8 mouse cellular contexts compared by ENCODE assay signal in the genomic region with DNA sequence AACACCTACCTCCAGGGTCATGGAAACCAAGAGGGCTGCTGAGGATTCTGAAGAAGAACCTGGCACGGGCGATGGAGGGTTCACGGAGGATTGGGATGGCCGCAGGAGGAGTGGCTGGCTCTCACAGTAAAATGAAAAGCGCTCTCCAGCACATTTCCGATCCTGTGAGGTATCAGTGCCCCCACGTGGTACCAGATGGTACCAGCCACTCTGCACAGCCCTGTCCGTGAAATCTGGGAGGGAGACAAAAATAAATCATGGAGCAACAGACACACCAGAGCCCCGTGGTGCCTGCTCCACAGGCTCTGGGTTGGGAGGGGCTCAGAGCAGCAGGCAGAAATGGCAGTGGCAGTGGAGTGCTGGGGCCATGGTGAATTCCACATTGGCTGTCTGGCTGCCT. TPM values are rescaled to one million over a fixed set of nuclear protein-coding genes. Genes with fewer than 3 reads are reported as not detected.
DNase-seq lines count a peak whose midpoint lies in the region; ATAC-seq lines count a peak whose summit lies in the region.

No protein-coding gene starts in this region.

- H3K4me1 ChIP-seq in forebrain, embryonic 13.5 days: no peaks in the 10 kb centered on the region
- H3K4me1 ChIP-seq in intestine, embryonic 14.5 days (replicated peaks; ENCODE audit: control insufficient read depth, insufficient read depth, low read length): no peaks in the 10 kb centered on the region
- no peaks in the 10 kb centered on the region for H3K4me1 ChIP-seq in stomach, embryonic 15.5 days

- H3K27ac ChIP-seq in forebrain, embryonic 13.5 days: no peak overlapping the region
- H3K27ac ChIP-seq in intestine, embryonic 14.5 days (ENCODE audit: low read depth): no peak overlapping the region
- no peak overlapping the region for H3K27ac ChIP-seq in stomach, embryonic 15.5 days

- 25% methylated on average over 9 of the region's 9 CpGs for WGBS in forebrain, embryonic 13.5 days
- WGBS in intestine, embryonic 14.5 days: 27% methylated on average over 9 of the region's 9 CpGs
- 14% methylated on average over 9 of the region's 9 CpGs for WGBS in stomach, embryonic 15.5 days

- peak; percentile 58 for ATAC-seq in forebrain, embryonic 13.5 days
- ATAC-seq in intestine, embryonic 14.5 days (replicated peaks; ENCODE audit: low FRiP score, low TSS enrichment, low read depth): peak; percentile 47; the same call in 1 of the 2 replicates
- 0 out of 2 replicates have a peak, but pooled peaks have one; percentile 27 for ATAC-seq in stomach, embryonic 15.5 days (ENCODE audit: insufficient read depth, low FRiP score, low read depth)

- no peak overlapping the region for H3K9ac ChIP-seq in forebrain, embryonic 13.5 days
- no peak overlapping the region for H3K9ac ChIP-seq in intestine, embryonic 14.5 days (ENCODE audit: low read length)
- no peak overlapping the region for H3K9ac ChIP-seq in stomach, embryonic 15.5 days

- peak overlapping the region; percentile 12; the same call in 1 of the 2 replicates for H3K4me2 ChIP-seq in forebrain, embryonic 13.5 days
- no peak overlapping the region for H3K4me2 ChIP-seq in intestine, embryonic 14.5 days (ENCODE audit: low read length)
- no peak overlapping the region for H3K4me2 ChIP-seq in stomach, embryonic 15.5 days

- H3K36me3 ChIP-seq in forebrain, embryonic 13.5 days (ENCODE audit: poor library complexity, severe bottlenecking): no peaks in the 10 kb centered on the region
- H3K36me3 ChIP-seq in intestine, embryonic 14.5 days (ENCODE audit: control insufficient read depth, insufficient read depth, low read length): no peaks in the 10 kb centered on the region
- H3K36me3 ChIP-seq in stomach, embryonic 15.5 days: no peaks in the 10 kb centered on the region

- no peak overlapping the region for H3K4me3 ChIP-seq in forebrain, embryonic 13.5 days
- H3K4me3 ChIP-seq in intestine, embryonic 14.5 days (ENCODE audit: low read depth, low read length): no peak overlapping the region
- H3K4me3 ChIP-seq in stomach, embryonic 15.5 days (replicated peaks): no peak overlapping the region

- DNase-seq in adrenal gland, postnatal 10 days: peak; percentile 34
- no peak for DNase-seq in adrenal gland, postnatal 4 days (ENCODE audit: low spot score in 2 of 2)
- peak; percentile 90 for DNase-seq in brain, adult 2 months (ENCODE audit: low read depth, low spot score)
- DNase-seq in intestine, embryonic 14.5 days (ENCODE audit: low spot score): peak; percentile 69
- DNase-seq in lung, postnatal 14 days: peak; percentile 12
- no peak for DNase-seq in urinary bladder, postnatal 25 days (ENCODE audit: low spot score)

- no peaks in the 10 kb centered on the region for H3K9me3 ChIP-seq in forebrain, embryonic 13.5 days (replicated peaks)
- H3K9me3 ChIP-seq in intestine, embryonic 14.5 days (ENCODE audit: control insufficient read depth, low read length): no peaks in the 10 kb centered on the region
- no peaks in the 10 kb centered on the region for H3K9me3 ChIP-seq in stomach, embryonic 15.5 days

- H3K27me3 ChIP-seq in forebrain, embryonic 13.5 days: peaks cover 9% of the 10 kb centered on the region
- H3K27me3 ChIP-seq in intestine, embryonic 14.5 days (replicated peaks; ENCODE audit: control insufficient read depth, insufficient read depth, low read length): peaks cover 6% of the 10 kb centered on the region; the same call in 1 of the 2 replicates
- H3K27me3 ChIP-seq in stomach, embryonic 15.5 days (replicated peaks): no peaks in the 10 kb centered on the region

RNA-seq across cellular contexts. Expression of gene Kcna5, which starts 18.6 kb away (rescaled TPM):
- 10 to 100 TPM in 1 of 2 experiments, 1 to 10 TPM in 1; 5.1 to 10.1 TPM for total RNA-seq in adrenal gland, postnatal 10 days (2021)
- total RNA-seq in adrenal gland, postnatal 4 days (2021): 1 to 10 TPM; 6.3 to 6.8 TPM
- polyA plus RNA-seq in forebrain, embryonic 13.5 days (2015; fragmentation: Nextera tagmentation; extraction: Ambion mirVana): 1.2 and 1.3 TPM in 2 replicates
- 10.5 and 11.5 TPM in 2 replicates for polyA plus RNA-seq in intestine, embryonic 14.5 days (2014; fragmentation: Nextera tagmentation; extraction: Ambion mirVana)
- 8.8 and 9.1 TPM in 2 replicates for polyA plus RNA-seq in stomach, embryonic 15.5 days (2015; fragmentation: Nextera tagmentation; extraction: Ambion mirVana)

Comparison
In these comparisons a context has a peak if more than half of its experiments do, and no peak if none do; other contexts are left out.
1. DNase-seq: peak in adrenal gland, postnatal 10 days (single experiment), brain, adult 2 months (single experiment), intestine, embryonic 14.5 days (single experiment) and lung, postnatal 14 days (single experiment); none in adrenal gland, postnatal 4 days (0 of 2) and urinary bladder, postnatal 25 days (single experiment).
2. Peak in every context shown above with its lines, with median percentiles within 50 percentile points of each other: ATAC-seq.